Mouse (Mus musculus) ES-CJ7 (cell line): ENCODE results near the gene Slc35a2.
"Not testable (repeated sequence)": the region's sequence is repeated elsewhere in the genome, so short reads cannot be mapped to it uniquely, and the experiment has no call there.

ENCODE experiments used
- DNase-seq: peaks from one replicate; pipeline ENCODE4 v3.0.0; 2011; ENCODE audit warnings: low read depth, low spot score

Slc35a2 gene

DNA sequence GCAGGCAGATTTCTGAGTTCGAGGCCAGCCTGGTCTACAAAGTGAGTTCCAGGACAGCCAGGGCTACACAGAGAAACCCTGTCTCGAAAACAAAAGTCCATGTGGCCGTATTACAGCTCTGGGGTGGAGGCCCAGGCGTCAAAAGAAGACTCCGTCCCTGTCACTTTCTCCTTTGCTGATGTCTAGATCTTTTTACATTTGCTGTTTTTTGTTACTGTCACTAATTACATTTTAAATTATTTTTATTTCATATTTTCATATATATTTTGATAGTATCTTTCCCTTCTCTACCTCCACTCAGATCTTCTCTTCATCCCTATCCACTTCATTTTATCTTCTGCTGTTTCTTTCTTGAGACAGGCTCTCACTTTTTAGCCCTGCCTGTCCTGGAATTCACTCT lies 23.9 kb downstream of the Slc35a2 start, which contains the start of gene Gm10491:
TSS of gene Gm10491 (minus strand) at position 101 of the 400 bp plus-strand sequence.
- no peak for DNase-seq

DNA sequence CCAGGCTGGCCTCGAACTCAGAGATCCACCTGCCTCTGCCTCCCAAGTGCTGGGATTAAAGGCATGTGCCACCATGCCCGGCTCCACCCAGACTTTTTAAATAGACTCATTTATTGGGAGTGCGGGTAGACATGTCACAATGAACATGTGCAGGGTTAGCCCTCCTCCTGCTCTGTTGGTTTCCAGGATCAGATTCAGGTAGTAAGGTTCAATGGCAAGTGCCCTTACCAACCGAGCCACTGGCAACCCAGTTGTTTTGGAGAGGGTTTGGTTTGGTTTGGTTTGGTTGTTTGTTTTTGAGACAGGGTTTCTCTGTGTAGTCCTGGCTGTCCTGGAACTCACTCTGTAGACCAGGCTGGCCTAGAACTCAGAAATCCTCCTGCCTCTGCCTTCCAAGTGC lies 25.4 kb downstream of the Slc35a2 start, which contains the start of gene Gm10490:
TSS of gene Gm10490 (plus strand) at position 301 of the 400 bp plus-strand sequence.
- DNase-seq, result not testable (repeated sequence)

DNA sequence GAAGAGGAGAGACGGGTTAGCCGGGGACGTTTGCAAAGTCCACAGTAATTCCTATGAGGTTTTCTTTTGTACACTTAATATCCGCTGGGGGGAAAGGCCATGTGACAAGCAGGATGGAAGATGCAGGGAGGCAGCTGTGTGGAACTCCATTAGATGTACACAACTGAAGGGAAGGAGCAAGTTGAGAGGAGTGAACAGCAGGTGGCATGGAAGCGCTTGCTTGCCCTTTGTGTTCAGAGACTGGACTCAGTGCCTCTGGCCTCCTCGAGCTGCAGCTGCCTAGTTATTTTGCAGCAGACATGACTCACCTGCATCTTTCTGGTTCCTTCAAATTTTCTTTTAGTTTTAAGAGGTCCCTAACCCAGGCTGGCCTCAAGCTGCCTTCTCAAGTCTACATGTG lies 26.6 kb downstream of the Slc35a2 start:
- peak; percentile 25 for DNase-seq

DNA sequence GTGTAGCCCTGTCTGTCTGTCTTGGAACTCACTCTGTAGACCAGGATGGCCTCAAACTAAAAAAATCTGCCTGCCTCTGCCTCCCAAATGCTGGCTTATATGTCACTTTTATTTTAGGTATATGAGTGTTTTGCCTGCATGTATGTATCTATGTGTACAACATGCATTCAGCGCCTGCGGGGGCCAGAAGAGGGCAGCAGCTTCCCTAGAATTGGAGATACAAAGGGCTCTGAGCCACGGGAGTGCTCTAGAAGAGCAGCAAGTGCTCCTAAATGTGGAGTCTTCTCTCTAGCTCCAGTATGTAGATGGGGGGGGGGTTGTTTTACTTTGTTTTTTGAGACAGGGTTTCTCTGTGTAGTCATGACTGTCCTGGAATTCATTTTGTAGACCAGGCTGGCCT lies 31.8 kb downstream of the Slc35a2 start:
- not testable (repeated sequence) for DNase-seq

- peak; percentile 22 for DNase-seq
Observed at GRCm38 (mm10) chrX:7917960-7918359, 34.1 kb downstream of the Slc35a2 start.

DNA sequence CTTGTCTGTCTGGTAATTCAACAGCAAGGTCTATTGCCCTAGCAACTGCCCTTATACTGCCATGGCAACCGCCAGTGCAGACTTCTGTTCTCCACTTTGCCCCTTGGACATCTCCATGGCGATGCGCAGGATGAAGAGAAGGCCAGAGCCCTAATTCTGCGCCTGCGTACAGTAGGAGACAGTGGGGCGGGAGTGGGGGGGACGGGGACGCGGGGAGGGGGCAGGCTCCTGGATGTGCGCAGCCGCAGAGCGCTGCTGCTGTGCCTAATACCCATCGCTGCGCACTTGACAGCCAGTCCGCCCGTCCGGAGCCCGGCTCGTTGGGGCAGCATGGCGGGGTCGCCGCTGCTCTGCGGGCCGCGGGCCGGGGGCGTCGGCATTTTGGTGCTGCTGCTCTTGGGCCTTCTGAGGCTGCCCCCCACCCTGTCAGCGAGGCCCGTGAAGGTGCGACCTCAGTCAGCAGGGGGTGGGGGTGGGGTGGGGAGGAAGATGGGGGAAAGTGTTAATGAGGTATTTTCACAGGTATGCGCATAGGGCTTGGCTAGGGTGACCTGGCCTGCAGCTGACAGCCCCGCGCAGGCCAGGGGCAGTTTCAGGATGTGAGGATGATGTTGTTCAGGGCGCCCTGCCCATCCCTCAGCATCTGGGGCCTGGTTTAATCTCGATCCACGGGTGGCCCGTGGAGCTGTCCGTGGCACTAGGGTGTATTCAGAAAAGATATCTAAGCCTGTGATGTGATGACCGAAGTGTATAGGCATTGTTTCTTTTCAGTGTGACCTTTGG lies 36.0 kb downstream of the Slc35a2 start, which contains the start of gene Pcsk1n:
TSS of gene Pcsk1n (plus strand) at position 222 of the 783 bp plus-strand sequence.
- peak; percentile 74 for DNase-seq

DNA sequence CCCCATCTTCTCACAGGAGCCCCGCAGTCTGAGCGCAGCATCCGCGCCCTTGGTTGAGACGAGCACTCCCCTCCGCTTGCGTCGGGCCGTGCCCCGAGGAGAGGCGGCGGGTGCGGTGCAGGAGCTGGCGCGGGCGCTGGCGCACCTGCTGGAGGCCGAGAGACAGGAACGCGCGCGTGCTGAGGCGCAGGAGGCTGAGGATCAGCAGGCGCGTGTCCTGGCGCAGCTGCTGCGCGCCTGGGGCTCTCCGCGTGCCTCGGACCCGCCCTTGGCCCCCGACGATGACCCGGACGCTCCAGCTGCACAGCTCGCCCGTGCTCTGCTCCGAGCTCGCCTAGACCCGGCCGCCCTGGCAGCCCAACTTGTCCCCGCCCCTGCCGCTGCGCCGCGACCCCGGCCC lies 38.2 kb downstream of the Slc35a2 start:
- peak; percentile 30 for DNase-seq

- DNase-seq, result peak; percentile 87
Observed at GRCm38 (mm10) chrX:7926266-7926665, 42.4 kb downstream of the Slc35a2 start.

DNA sequence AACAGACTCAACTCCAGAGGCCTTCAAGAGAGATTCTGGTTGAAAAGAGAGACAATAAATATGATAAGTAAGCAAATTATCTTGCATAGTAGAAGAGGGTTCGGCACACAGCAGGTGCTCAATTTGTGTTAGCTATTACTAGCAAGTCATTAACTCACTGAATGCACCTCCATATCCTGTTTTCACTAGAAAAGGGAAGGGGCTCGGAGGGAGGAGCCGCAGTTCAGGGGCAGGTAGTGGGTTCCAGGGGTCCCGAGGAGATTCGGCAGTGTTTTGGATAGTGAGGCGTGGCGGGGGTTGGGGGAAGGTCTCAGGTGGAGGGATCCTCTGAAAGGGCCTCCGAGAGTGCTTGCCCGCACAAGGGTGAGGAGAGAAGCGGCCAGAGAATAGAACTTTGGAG lies 43.3 kb downstream of the Slc35a2 start:
- peak; percentile 88 for DNase-seq

DNA sequence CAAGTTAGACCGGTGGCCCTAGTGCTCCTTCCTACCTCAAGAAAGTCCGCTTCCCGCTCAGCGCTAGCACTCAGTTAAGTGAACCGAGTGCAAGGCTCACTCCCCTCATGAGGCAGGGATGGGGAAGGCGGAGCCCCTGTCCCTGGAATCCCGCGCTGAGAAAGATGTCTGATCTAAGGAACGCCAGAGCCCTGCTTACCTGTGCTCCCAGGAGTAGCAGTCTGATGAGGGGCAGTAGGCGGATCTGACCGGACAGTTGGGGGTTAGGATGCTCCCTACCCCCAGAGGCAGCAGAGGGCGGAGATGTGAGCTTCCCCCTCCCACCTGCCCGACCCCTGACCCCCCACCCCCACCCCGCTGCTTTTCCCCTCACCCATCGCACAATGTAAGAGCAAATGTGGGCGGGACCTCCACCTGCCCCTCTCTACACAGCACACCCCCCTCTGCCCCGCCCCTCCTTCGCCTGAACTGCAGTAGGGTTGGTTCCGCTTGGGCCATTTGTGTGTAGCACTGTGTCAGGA lies 44.5 kb downstream of the Slc35a2 start, which contains the start of gene Eras:
TSS of gene Eras (minus strand) at position 338 of the 521 bp plus-strand sequence.
- DNase-seq, result peak; percentile 84

DNA sequence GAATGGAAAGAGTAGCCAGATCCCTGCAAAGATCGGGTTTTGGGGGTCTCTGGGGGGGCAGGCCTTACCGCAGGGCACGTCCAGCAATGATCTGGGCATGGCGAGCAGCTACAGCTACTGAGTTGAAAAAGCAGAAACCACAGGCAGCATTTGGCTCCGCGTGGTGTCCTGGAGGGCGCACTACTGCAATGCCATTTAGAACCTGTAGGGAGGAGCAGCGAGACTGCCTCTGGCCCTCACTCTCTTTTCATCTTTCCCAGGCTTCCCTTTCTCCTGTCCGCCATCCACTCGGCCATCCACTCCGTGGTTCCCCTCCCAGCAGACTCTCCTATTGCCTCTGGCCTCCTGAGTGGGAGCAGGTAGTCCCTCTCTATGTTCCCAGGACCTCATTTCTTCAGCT lies 53.0 kb downstream of the Slc35a2 start:
- DNase-seq, result peak; percentile 57

- no peak for DNase-seq
Observed at GRCm38 (mm10) chrX:7937667-7938066, 53.8 kb downstream of the Slc35a2 start.
